Mouse (Mus musculus) adrenal gland, postnatal 36 days (tissue): ENCODE measurements at regions not wholly inside any gene's neighbourhood (a gene's known extent, or its start where the extent isn't known, plus 50 kb on each side); places are given as distances from the start of the nearest gene placed in this dataset.

Source experiments
- DNase-seq, 2 experiments: peaks; one replicate each; pipeline ENCODE4 v3.0.0; 2021; ENCODE audit warnings: mixed read lengths in 1 of 2

- no peak for DNase-seq
Observed at GRCm38 (mm10) chr11:24341650-24342049, 263.8 kb downstream of the Bcl11a start.

GRCm38 (mm10) chr11:24342176-24342575 is 264.3 kb downstream of the Bcl11a start:
- DNase-seq: no peak

GRCm38 (mm10) chr11:24342732-24343131 is 264.9 kb downstream of the Bcl11a start:
- no peak for DNase-seq

GRCm38 (mm10) chr11:24347225-24347624 is 269.4 kb downstream of the Bcl11a start:
- no peak for DNase-seq

- no peak for DNase-seq
Observed at GRCm38 (mm10) chr11:24348741-24349140, 270.9 kb downstream of the Bcl11a start.

GRCm38 (mm10) chr11:24349967-24350643 is 272.2 kb downstream of the Bcl11a start:
- no peak for DNase-seq

- DNase-seq: no peak
Observed at GRCm38 (mm10) chr11:24350839-24351238, 273.0 kb downstream of the Bcl11a start.

- DNase-seq: no peak
Observed at GRCm38 (mm10) chr11:24352071-24352470, 274.2 kb downstream of the Bcl11a start.

- DNase-seq: no peak
Observed at GRCm38 (mm10) chr11:24353056-24353455, 275.2 kb downstream of the Bcl11a start.

- no peak for DNase-seq
Observed at GRCm38 (mm10) chr11:24357388-24357787, 279.5 kb downstream of the Bcl11a start.

GRCm38 (mm10) chr11:24359086-24359485 is 281.2 kb downstream of the Bcl11a start:
- no peak for DNase-seq

- no peak for DNase-seq
Observed at GRCm38 (mm10) chr11:24361998-24362687, 284.3 kb downstream of the Bcl11a start.

- no peak for DNase-seq
Observed at GRCm38 (mm10) chr11:24362688-24363035, 284.8 kb downstream of the Bcl11a start.

GRCm38 (mm10) chr11:24363418-24364364 is 285.8 kb downstream of the Bcl11a start:
- peak in 1 of 2 experiments; percentile 21 for DNase-seq

- DNase-seq: no peak
Observed at GRCm38 (mm10) chr11:24370198-24370860, 292.5 kb downstream of the Bcl11a start.

GRCm38 (mm10) chr11:24370861-24371686 is 293.2 kb downstream of the Bcl11a start:
- no peak for DNase-seq

GRCm38 (mm10) chr11:24371687-24371950 is 293.8 kb downstream of the Bcl11a start:
- DNase-seq: no peak

- DNase-seq: no peak
Observed at GRCm38 (mm10) chr11:24371963-24372362, 294.1 kb downstream of the Bcl11a start.

GRCm38 (mm10) chr11:24372616-24373015 is 294.8 kb downstream of the Bcl11a start:
- DNase-seq: no peak

- no peak for DNase-seq
Observed at GRCm38 (mm10) chr11:24373301-24373700, 295.4 kb downstream of the Bcl11a start.

GRCm38 (mm10) chr11:24377530-24377929 is 299.7 kb downstream of the Bcl11a start:
- DNase-seq: no peak

- DNase-seq: no peak
Observed at GRCm38 (mm10) chr11:24390578-24390977, 312.7 kb downstream of the Bcl11a start.
